Mouse (Mus musculus) MEL-GATA-1-ER (cell line): ENCODE data around the gene Tdo2.
A peak's percentile ranks its signal among the peaks of the same experiment; 100 is the strongest.

ENCODE experiments used
- DNase-seq: peaks from one replicate; pipeline ENCODE4 v3.0.0-alpha.2; 2012; ENCODE audit warnings: low read depth; ENCODE audit errors: extremely low read depth

Gene Tdo2

GRCm38 (mm10) chr3:81976102-81976501 is at the start of gene Tdo2:
Gene Tdo2, minus strand, starts transcription at chr3:81976202.
- DNase-seq: no peak

GRCm38 (mm10) chr3:82023065-82023464 is 47.1 kb upstream of the Tdo2 start:
- DNase-seq: no peak

GRCm38 (mm10) chr3:82022421-82022920 is 46.5 kb upstream of the Tdo2 start:
- DNase-seq: no peak

- DNase-seq: no peak
These were observed 38.2 kb upstream of the Tdo2 start for GRCm38 (mm10) chr3:82014148-82014703.

GRCm38 (mm10) chr3:82007002-82007401 is 31.0 kb upstream of the Tdo2 start:
- DNase-seq: no peak

GRCm38 (mm10) chr3:81995988-81996387 is 20.0 kb upstream of the Tdo2 start:
- DNase-seq: peak; percentile 46

- DNase-seq: no peak
These were observed 19.4 kb upstream of the Tdo2 start for GRCm38 (mm10) chr3:81995371-81995770.

- DNase-seq: no peak
These were observed 14.5 kb upstream of the Tdo2 start for GRCm38 (mm10) chr3:81990531-81990930.

- peak; percentile 12 for DNase-seq
These were observed 13.7 kb upstream of the Tdo2 start for GRCm38 (mm10) chr3:81989692-81990141.

- no peak for DNase-seq
These were observed 11.6 kb upstream of the Tdo2 start for GRCm38 (mm10) chr3:81987628-81988027.

- DNase-seq: no peak
These were observed 10.1 kb upstream of the Tdo2 start for GRCm38 (mm10) chr3:81986103-81986502.

GRCm38 (mm10) chr3:81985100-81985499 is 9.1 kb upstream of the Tdo2 start:
- DNase-seq: no peak

GRCm38 (mm10) chr3:81983120-81983895 is 7.3 kb upstream of the Tdo2 start:
- DNase-seq: no peak

GRCm38 (mm10) chr3:81981990-81982389 is 6.0 kb upstream of the Tdo2 start, which contains the start of gene Asic5:
Gene Asic5, plus strand, starts transcription at chr3:81982290.
- no peak for DNase-seq

- no peak for DNase-seq
These were observed 5.6 kb upstream of the Tdo2 start for GRCm38 (mm10) chr3:81981576-81981975.

GRCm38 (mm10) chr3:81975607-81976006 is 395 bp downstream of the Tdo2 start:
- no peak for DNase-seq

- DNase-seq: no peak
These were observed 11.4 kb downstream of the Tdo2 start for GRCm38 (mm10) chr3:81964596-81964995.

GRCm38 (mm10) chr3:81963768-81964167 is 12.2 kb downstream of the Tdo2 start:
- DNase-seq: no peak

- no peak for DNase-seq
These were observed 14.7 kb downstream of the Tdo2 start for GRCm38 (mm10) chr3:81961336-81961735.

- no peak for DNase-seq
These were observed 18.5 kb downstream of the Tdo2 start for GRCm38 (mm10) chr3:81957484-81957883.

- DNase-seq: no peak
These were observed 24.2 kb downstream of the Tdo2 start for GRCm38 (mm10) chr3:81951785-81952184.

GRCm38 (mm10) chr3:81949048-81949447 is 27.0 kb downstream of the Tdo2 start:
- no peak for DNase-seq
